Mouse (Mus musculus) midbrain, postnatal 0 days (tissue): ENCODE data around the gene Cdca5. TPM values are rescaled to one million over a fixed set of nuclear protein-coding genes. Genes with fewer than 3 reads are reported as not detected.
A peak's percentile ranks its signal among the peaks of the same experiment; 100 is the strongest.

ENCODE experiments used
- ATAC-seq: fragments of 200-750 bp; cut with Nextera tagmentation; 2 replicates; pipeline ENCODE4 v1.8.0; 2017; ENCODE audit warnings: moderate number of reproducible peaks, mild to moderate bottlenecking, moderate TSS enrichment, moderate library complexity; ENCODE audit not compliant: low FRiP score
- DNase-seq: peaks from one replicate; pipeline ENCODE4 v3.0.0-alpha.2; 2015; ENCODE audit warnings: low spot score
- H3K27ac ChIP-seq: fragments of 300-500 bp; sonication (generic); 2 replicates; pipeline ENCODE4 v1.5.1; 2014; ENCODE audit warnings: low read depth, mild to moderate bottlenecking, low read length, mixed read lengths
- H3K27me3 ChIP-seq: fragments of 300-500 bp; sonication (generic); 2 replicates; pipeline ENCODE4 v1.6.1; 2014; ENCODE audit warnings: low read length, control low read depth, mixed read lengths; ENCODE audit not compliant: insufficient read depth
- H3K36me3 ChIP-seq: fragments of 300-500 bp; sonication (generic); 2 replicates; pipeline ENCODE4 v1.6.1; 2014; ENCODE audit warnings: low read length, control low read depth, mixed read lengths; ENCODE audit not compliant: insufficient read depth
- H3K4me1 ChIP-seq: fragments of 300-500 bp; sonication (generic); 2 replicates; pipeline ENCODE4 v1.6.1; 2014; ENCODE audit warnings: mild to moderate bottlenecking, control low read depth, antibody characterized with exemption, low read length, mixed read lengths; ENCODE audit not compliant: insufficient read depth
- H3K4me2 ChIP-seq: fragments of 300-500 bp; sonication (generic); 2 replicates; pipeline ENCODE4 v1.6.1; 2014; ENCODE audit warnings: low read depth, mild to moderate bottlenecking, low read length, mixed read lengths; ENCODE audit not compliant: poor library complexity, severe bottlenecking
- H3K4me3 ChIP-seq: fragments of 300-500 bp; sonication (generic); 2 replicates; pipeline ENCODE4 v1.5.1; 2014; ENCODE audit warnings: low read depth, mild to moderate bottlenecking, low read length, moderate library complexity
- H3K9ac ChIP-seq: fragments of 300-500 bp; sonication (generic); replicated peaks from 2 replicates; pipeline ENCODE4 v1.6.1; 2014; ENCODE audit warnings: mild to moderate bottlenecking, low read length, moderate library complexity, mixed read lengths; ENCODE audit not compliant: poor library complexity, severe bottlenecking
- H3K9me3 ChIP-seq: fragments of 300-500 bp; sonication (generic); 2 replicates; pipeline ENCODE4 v1.6.1; 2016; ENCODE audit warnings: low read length, control low read depth
- CTCF ChIP-seq: IDR thresholded peaks from 2 replicates; pipeline ENCODE4 v1.5.1; 2016; ENCODE audit warnings: antibody characterized with exemption, mild to moderate bottlenecking
- whole genome bisulfite sequencing: fragments of 180-500 bp; shearing (Covaris S2); extraction: QIAGEN DNeasy Blood & Tissue Kit; methylation state at CpG from one replicate; pipeline ENCODE4 v1.1.7; 2014; 5-methylcytosine and 5-hydroxymethylcytosine counted together
- polyA plus RNA-seq: library from polyadenylated mRNA; unstranded; fragments of >200 nt; fragmentation: Nextera tagmentation; extraction: Ambion mirVana; gene quantifications from 2 replicates; pipeline ENCODE4 v1.2.1, GENCODE M21; 2015
- total RNA-seq: library from RNA; depleted of rRNA; stranded (reverse); fragments of >200 nt; gene quantifications from 2 replicates; pipeline ENCODE4 v1.2.3, GENCODE M21; 2014

Cdca5 gene
- total and polyA plus RNA-seq, 2 experiments from 2014 or later, result 1.3 to 1.6 TPM

DNA sequence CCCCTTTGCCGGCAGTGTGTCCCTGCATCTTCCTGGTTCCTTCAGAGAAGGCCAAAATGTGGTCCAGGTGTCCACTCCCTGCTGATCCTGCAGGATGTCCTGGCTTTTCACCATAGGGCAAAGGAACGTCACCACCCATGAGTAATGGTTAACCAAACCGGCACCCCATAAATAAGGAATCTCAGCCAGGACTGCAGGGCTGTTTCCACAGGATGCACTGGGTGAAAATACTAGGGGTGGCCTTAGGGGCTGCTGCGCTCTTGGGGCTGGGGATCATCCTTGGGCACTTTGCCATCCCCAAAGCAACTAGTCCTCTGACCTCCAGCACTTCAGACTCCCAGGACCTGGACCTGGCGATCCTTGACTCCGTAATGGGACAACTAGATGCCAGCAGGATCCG is 20.8 kb downstream of the Cdca5 start, which contains the start of gene Naaladl1:
TSS of gene Naaladl1 (plus strand) at position 197 of the 400 bp plus-strand sequence.
- H3K4me3 ChIP-seq, result no peak within 1 kb of the TSS
- no peak within 1 kb of the TSS for H3K4me2 ChIP-seq
- no peak within 1 kb of the TSS for H3K27ac ChIP-seq
- 82% methylated on average over 7 of the region's 7 CpGs for WGBS
- no peaks in the 10 kb centered on the region for H3K9me3 ChIP-seq
- H3K4me1 ChIP-seq, result no peaks in the 10 kb centered on the region
- no peak for TF ChIP-seq CTCF
- no peak for DNase-seq
- no peaks in the 10 kb centered on the region for H3K27me3 ChIP-seq
- no peaks in the 10 kb centered on the region for H3K36me3 ChIP-seq
- no peak within 1 kb of the TSS for H3K9ac ChIP-seq
- ATAC-seq, result no peak

DNA sequence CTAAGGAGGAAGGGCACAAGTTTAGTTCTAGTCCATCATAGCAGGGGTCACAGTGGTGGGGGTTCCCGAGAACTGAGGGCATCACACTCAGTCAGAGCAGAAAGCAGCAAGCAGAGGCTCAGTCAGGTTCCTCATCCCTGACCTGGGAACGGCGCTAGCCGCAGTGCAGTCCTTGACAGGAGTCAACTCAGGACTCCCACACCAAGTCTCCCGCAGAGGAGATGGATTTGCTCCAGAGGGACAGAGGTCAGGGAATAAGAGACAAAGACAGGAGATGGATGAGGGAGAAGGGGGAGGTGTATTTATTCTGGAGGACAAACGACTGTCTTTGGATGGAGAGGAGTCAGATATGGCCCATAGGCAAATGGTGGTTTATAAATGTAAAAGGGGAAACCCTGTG is 28.3 kb downstream of the Cdca5 start:
- no peak overlapping the region for H3K4me3 ChIP-seq
- H3K9ac ChIP-seq, result no peak overlapping the region
- H3K4me1 ChIP-seq, result no peaks in the 10 kb centered on the region
- peaks cover 27% of the 10 kb centered on the region for H3K36me3 ChIP-seq
- no peak for DNase-seq
- ATAC-seq, result no peak
- no peak overlapping the region for H3K4me2 ChIP-seq
- WGBS, result 72% methylated on average over 6 of the region's 6 CpGs
- H3K27me3 ChIP-seq, result no peaks in the 10 kb centered on the region
- no peak overlapping the region for H3K27ac ChIP-seq
- H3K9me3 ChIP-seq, result no peaks in the 10 kb centered on the region
- TF ChIP-seq CTCF, result no peak

DNA sequence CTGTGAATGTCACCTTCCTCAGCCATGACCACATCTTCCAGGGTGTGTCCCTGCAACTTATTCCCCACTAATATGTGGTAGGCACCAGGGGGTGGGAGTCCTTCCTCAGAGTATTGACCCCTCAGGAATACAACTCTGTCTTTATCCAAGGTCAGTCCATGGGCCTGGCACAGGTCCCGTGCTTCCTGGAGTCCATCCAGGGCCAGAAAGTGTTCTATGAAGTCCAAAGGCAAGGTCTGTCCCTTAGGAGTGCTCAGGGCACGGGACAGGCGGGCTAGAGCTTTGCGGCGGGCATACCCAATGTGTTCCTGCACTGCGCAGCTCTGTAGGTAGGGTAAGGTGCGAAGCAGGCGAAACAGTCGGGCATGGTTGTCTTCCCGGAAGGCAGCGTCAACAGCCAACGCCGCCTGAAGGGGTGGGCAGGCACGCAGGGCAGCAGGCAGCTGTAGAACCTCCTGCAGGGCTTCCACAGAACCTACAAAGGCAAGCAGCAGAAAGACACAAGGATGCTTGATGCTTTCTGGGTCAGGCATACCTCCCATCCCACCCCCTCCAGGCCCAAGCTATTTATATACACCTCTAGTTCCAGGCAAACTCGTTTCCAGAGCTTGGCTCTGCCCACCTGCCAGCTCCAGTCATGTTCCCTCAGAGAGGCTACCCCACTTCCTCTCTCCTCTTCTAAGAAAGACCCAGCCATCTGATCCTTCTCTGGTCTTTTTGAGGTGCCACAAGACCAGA is 31.5 kb downstream of the Cdca5 start:
- Histone ChIP-seq H3K9ac (no peak overlapping the region), H3K4me3 (no peak overlapping the region), H3K4me2 (no peak overlapping the region), H3K36me3 (peaks cover 40% of the 10 kb centered on the region), H3K9me3 (no peaks in the 10 kb centered on the region), H3K4me1 (no peaks in the 10 kb centered on the region; the same call in 1 of the 2 replicates), H3K27me3 (no peaks in the 10 kb centered on the region), H3K27ac (no peak overlapping the region)
- TF ChIP-seq CTCF, result no peak
- no peak for ATAC-seq
- DNase-seq, result no peak
- WGBS, result 87% methylated on average over 15 of the region's 15 CpGs

- peak overlapping the region; percentile 92 for H3K27ac ChIP-seq
- H3K27me3 ChIP-seq, result no peaks in the 10 kb centered on the region
- peak overlapping the region; percentile 90 for H3K4me2 ChIP-seq
- H3K9ac ChIP-seq, result peak overlapping the region; percentile 86
- H3K36me3 ChIP-seq, result peaks cover 45% of the 10 kb centered on the region
- no peaks in the 10 kb centered on the region; the same call in 1 of the 2 replicates for H3K4me1 ChIP-seq
- no peak for ATAC-seq
- DNase-seq, result no peak
- no peak for TF ChIP-seq CTCF
- WGBS, result 6% methylated on average over 32 of the region's 32 CpGs
- H3K9me3 ChIP-seq, result no peaks in the 10 kb centered on the region
- peak overlapping the region; percentile 84 for H3K4me3 ChIP-seq
Measured at GRCm38 (mm10) chr19:6117346-6117985, 32.7 kb downstream of the Cdca5 start.

DNA sequence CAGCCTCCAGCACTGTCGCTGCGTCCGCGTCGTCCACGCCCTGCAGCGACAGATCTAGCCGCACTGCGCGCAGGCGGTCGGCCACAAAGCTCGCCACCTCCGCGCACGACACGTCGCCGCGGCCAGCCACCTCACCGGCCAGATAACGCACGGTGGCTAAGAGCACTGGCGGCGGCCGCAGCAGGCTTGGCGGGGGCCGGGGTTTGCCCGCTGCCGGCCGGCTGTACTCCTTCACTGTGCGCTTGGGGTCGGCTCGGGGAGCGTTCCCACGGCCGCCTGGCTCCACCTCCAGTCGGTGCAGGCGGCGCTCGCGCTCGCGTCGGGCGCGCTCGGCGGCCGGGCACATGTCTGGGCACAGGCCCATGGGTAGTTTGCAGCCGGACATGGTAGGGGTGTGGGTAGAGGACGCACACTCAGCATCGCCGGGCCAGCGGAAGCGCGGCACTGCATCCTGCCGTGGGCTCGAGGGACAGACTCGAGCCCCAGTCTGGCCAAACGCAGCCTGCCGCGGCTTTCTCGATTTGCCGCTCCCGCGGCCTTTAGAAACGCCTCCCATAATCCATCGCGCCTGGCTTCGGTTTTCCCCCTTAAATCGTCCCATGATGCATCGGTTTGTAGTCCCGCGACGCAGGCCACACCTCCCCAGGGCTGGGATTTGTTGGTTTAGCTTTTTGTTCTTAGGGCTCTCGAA is 33.3 kb downstream of the Cdca5 start, which contains the start of gene Sac3d1:
TSS of gene Sac3d1 (minus strand) at position 665 of the 691 bp plus-strand sequence.
- no peak for TF ChIP-seq CTCF
- DNase-seq (peak; percentile 98), ATAC-seq (peak; percentile 87)
- peak within 1 kb of the TSS; percentile 84 for H3K4me3 ChIP-seq
- no peaks in the 10 kb centered on the region for H3K27me3 ChIP-seq
- H3K4me1 ChIP-seq, result no peaks in the 10 kb centered on the region; the same call in 1 of the 2 replicates
- no peaks in the 10 kb centered on the region for H3K9me3 ChIP-seq
- peaks cover 42% of the 10 kb centered on the region for H3K36me3 ChIP-seq
- peak within 1 kb of the TSS; percentile 92 for H3K27ac ChIP-seq
- H3K4me2 ChIP-seq, result peak within 1 kb of the TSS; percentile 90
- WGBS, result under 1% methylated on average over 74 of the region's 77 CpGs
- peak within 1 kb of the TSS; percentile 86 for H3K9ac ChIP-seq
